Mouse (Mus musculus) kidney, postnatal 36 days (tissue): ENCODE measurements at regions not wholly inside any gene's neighbourhood (a gene's known extent, or its start where the extent isn't known, plus 50 kb on each side); places are given as distances from the start of the nearest gene placed in this dataset.

Source experiments
- DNase-seq, 2 experiments: peaks; one replicate each; pipeline ENCODE4 v3.0.0; 2021 to 2022; ENCODE audit warnings: mixed read lengths in 2 of 2

GRCm38 (mm10) chr14:19665756-19666155, 63.4 kb upstream of the Gm5458 start:
- DNase-seq = peak in 1 of 2 experiments; percentile 6

- DNase-seq = no peak
Measured at GRCm38 (mm10) chr14:19674046-19674445, 71.7 kb upstream of the Gm5458 start.

GRCm38 (mm10) chr14:19688426-19688825, 62.6 kb upstream of the Nid2 start:
- no peak for DNase-seq

- DNase-seq = peak; percentile 17 to 26
Measured at GRCm38 (mm10) chr14:19693606-19694005, 57.5 kb upstream of the Nid2 start.

- no peak for DNase-seq
Measured at GRCm38 (mm10) chr14:19694289-19694688, 56.8 kb upstream of the Nid2 start.

- no peak for DNase-seq
Measured at GRCm38 (mm10) chr14:19699497-19699896, 51.6 kb upstream of the Nid2 start.
